Mouse (Mus musculus): ENCODE measurements around the gene Tmem184b. TPM values are rescaled to one million over a fixed set of nuclear protein-coding genes. Genes with fewer than 3 reads are reported as not detected.

Gene Tmem184b
- polyA plus RNA-seq, 1 experiment: 25.1 TPM

DNA sequence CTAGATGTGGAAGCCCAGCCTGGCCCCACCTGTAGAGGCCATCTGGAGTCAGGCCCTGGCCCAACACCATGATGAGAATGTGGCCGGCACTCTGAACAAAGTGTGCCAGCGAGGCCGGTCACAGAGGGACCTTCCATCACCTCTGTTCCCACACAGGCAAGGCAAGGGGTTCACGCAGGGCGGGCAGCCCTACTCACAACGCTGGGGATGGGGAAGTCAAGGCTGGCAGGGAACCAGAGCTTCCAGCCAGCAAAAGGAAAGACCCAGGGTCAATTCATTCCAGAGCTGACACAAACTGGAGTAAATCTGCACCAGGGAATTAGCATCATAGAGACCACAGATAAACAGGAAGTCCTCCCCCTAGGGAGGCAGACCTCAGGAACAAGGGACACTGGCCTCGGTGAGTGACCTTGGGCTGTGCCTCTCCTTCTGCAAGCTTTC is 33.1 kb upstream of the Tmem184b start:
- no peak for TF ChIP-seq GATA1 (IDR thresholded peaks at IDR 0.05; ENCODE audit: low read length)

DNA sequence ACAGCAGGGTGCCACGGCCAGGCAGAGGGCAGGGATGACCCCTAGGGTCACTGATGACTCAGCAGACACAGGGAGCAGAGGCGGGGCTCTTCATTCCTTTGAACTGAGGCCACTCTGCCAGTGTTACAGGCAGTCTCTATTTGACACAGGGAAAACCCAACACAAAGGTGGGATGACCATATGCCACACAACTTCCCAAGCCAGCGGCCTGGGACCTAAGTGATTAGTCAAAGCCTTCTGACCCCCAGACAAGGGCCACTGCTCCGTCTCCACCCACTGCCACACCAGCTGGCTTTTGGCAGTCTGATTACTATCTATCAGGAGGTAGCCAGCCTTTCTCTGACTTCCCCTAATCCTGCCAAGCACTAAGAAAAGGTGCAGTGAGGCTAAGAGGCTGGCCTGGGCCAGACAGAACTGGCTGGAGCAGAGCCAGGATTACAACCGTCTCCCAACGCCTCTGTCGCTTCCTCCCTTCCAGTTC is 31.9 kb upstream of the Tmem184b start:
- TF ChIP-seq GATA1 (IDR thresholded peaks at IDR 0.05; ENCODE audit: low read length): no peak

DNA sequence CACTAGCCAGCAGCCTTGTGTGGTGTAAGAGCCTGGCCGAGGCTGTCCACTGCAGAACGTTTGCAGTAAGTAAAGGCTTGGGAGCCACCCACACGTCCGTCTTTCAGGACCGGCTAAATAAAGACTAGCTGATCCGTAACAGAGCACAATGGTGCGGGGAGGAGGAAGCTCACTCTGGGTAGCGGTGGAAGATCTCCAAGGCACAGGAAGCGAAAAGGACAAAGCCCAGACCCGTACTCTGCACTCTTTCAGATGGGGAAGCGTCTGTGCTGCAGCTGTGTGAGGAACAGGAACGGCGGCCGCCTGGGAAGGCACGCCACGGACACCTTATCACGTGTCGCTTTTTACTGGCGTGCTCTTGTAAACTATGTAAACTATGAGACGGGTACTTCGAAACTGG is 29.5 kb upstream of the Tmem184b start:
- no peak for TF ChIP-seq GATA1 (IDR thresholded peaks at IDR 0.05; ENCODE audit: low read length)

DNA sequence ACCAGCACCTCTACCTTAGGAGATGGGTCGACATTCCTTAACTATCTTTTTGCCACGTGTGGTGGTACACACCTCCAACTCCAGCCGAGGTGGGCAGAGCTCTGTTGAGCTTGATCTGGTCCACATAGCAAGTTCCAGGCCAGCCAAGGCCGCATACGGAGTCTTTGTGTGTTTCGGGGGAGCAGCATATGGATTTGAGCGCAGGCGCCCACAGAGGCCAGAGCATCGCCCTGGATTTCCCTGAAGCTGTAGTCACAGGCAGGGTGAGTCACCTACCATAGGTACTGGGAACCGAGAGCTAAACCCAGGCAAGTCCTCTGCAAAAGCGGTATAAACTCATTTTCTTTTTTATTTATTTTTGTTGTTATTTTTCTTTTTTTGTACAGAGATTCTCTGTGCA is 29.0 kb upstream of the Tmem184b start:
- no peak for TF ChIP-seq GATA1 (IDR thresholded peaks at IDR 0.05; ENCODE audit: low read length)

DNA sequence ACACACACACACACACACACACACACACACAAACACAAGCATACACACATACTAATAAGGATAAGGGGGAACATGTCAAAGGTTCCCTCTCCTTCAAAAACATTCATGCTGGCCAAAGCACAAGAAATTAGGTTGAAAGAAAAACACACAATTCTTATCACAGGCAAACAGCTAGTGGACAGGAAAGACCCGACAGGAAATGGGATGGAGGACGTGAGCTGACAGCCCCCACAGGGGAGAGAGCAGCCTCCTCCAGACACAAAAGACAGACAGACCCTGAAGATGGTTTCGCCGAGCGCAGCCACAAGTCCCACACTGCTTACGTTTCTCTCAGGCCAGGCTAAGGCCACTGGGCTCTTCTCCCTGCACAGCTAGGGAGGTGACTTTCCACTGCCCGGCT is 28.6 kb upstream of the Tmem184b start:
- TF ChIP-seq GATA1 (IDR thresholded peaks at IDR 0.05; ENCODE audit: low read length): no peak

DNA sequence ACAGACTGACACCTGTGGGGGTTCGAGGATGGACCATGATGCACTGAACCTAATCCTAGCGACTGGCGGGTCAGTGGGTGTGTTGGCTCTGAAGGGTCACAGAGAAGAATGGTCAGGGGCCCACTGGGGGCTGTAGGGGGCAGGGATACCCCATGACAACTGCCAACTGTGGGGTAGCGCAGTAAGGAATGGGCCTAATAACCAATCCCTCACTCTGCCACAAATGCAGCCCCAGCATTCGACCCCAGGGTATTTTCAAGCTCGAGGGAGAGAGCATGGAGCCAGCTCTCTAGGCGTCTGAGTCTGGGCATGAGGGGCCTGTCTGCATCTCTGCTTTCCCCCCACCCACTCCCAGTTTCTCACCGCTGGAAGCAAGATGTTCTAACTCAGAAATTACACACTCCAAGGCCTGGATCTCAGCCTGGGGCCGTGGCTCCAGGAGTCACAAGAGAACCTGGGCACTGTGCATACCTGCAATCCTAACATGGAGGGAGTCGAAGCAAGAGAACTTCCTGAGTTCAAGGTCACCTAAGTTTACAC is 27.2 kb upstream of the Tmem184b start:
- TF ChIP-seq GATA1 (IDR thresholded peaks at IDR 0.05; ENCODE audit: low read length): no peak

DNA sequence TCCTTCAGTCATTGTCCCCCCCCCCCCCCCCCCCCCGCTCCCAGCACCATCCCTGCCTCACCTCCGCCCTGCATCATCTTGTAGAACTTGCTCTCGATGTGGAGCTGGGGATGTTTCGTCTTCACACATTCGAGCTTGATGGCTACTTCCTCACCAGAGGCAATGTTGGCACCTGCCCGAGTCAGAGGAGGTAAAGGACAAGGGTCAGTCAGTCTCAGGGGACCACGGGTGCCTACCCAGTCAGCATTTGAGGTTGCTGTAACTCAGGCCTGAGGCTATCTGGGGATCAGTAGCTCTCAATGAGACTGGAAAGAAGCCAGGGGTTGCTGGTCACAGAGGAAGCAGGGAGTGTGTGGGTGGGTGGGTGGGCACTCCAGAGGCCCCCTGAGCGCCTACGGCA is 26.6 kb upstream of the Tmem184b start:
- no peak for TF ChIP-seq GATA1 (IDR thresholded peaks at IDR 0.05; ENCODE audit: low read length)

DNA sequence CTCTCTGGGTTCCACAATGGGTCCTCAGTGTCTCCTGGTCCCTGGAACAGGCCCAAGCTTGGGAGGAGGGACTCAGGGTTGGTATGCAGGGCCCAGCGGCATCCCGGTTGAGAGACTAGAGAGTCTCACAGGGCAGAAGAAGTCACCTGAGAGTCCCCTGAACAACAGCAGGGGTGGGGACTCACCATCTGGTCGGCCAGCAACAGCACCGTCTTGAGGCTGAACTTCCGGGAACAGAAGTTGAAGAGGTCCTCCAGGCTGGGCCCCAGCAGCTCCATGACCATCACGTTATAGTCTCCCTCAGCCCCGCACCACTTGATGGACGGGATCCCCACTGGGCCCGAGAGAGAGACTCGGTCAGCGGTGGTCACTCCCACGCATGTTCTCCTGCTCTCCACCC is 26.2 kb upstream of the Tmem184b start:
- no peak for TF ChIP-seq GATA1 (IDR thresholded peaks at IDR 0.05; ENCODE audit: low read length)

DNA sequence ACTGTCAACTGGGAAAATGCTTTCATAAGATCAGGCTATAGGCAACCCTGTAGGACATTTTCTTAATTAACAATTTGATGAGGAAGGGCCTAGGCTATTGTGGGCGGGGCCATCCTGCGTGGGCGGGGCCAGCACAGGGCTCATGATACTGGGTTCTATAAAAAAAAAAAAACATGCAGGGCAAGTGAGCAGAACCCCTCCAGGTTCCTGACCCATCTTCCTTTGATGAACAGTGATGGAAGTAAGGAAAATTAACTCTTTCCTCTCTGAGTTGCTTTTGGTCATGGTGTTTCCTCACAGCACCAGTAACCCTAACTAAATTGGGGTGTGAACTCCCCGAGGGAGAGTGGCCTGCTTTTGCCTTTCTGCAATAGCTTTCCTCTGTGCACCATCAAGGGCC is 25.2 kb upstream of the Tmem184b start:
- no peak for TF ChIP-seq GATA1 (IDR thresholded peaks at IDR 0.05; ENCODE audit: low read length)

DNA sequence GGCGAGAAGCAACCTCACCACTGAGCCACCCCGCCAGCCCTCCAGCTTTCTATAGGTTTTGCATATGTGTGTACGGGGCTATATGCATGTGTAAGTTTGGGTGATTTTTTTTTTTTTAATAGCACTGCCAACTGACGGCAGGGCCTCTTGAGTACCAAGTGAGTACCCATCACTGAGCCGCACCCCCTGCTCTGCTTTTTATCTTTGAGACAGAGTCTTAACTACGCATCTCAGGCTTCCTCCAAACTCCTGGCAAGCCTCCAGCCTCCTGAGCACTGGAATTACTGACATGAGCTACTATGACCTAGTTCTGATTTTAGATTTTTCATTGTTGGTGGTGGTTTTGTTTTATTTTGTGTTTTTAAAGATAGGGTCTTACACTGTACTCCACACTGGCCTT is 24.1 kb upstream of the Tmem184b start:
- no peak for TF ChIP-seq GATA1 (IDR thresholded peaks at IDR 0.05; ENCODE audit: low read length)

DNA sequence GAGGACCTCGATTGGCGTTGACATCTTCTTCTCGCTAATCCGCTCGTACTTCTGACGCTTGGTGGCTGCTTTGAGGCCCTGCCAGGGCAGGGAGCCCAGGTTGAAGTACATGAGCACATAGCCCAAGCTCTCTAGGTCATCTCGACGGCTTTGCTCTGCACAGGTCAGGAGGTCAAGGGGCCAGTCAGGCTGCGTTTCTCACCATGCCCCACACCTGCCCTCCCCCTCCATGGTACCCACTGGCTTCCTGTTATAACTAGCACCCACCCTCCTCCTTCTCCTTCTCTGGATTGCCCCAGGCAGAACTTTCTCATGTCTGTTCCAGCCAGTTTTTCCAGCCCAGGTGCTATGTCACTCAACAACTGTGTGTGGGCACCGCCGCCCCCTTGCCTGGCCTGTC is 22.1 kb upstream of the Tmem184b start:
- TF ChIP-seq GATA1 (IDR thresholded peaks at IDR 0.05; ENCODE audit: low read length): no peak

DNA sequence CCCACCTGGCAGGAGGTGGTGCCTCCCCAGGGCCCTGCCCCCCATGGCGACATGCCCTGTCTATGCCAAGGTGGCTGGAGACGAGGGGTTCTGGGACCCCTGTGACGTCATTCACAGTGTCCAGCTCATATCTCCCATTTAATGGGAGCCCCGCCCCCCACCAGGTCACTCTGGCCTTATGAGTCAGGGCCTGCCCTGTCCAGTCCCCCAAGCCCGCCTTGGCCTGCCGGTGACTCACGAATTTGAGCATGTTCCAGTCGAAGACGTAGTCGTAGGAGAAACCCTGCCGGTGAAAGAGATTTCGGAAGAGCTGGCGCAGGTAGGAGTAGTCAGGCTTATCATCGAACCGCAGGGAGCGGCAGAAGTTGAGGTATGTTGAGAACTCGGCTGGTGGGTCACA is 21.2 kb upstream of the Tmem184b start:
- no peak for TF ChIP-seq GATA1 (IDR thresholded peaks at IDR 0.05; ENCODE audit: low read length)

DNA sequence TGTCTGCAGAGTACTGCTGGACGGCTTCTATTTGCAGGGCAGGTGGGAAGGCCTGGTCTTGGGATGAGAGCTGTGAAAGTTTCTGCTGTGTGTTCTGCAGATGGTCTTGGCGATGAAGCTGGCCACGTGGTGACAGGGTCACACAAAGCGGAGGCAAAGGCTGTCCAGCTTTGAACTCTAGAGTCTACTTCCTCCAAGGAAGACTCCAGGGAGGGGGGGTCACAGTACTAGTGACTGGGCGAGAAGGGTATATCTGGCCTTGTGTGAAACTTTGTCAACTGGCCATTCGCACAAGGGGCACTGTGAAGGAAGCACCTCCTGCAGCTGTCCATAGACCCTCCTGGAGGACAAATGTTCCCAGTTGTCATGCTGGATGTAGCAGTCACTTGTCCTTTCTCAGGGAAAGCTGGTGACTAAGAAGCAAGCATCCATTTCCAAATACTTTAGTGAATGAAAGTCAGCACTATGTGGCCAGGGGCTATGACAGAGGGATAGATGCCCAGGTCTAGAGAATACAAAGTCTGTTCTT is 19.4 kb upstream of the Tmem184b start:
- no peak for TF ChIP-seq GATA1 (IDR thresholded peaks at IDR 0.05; ENCODE audit: low read length)

DNA sequence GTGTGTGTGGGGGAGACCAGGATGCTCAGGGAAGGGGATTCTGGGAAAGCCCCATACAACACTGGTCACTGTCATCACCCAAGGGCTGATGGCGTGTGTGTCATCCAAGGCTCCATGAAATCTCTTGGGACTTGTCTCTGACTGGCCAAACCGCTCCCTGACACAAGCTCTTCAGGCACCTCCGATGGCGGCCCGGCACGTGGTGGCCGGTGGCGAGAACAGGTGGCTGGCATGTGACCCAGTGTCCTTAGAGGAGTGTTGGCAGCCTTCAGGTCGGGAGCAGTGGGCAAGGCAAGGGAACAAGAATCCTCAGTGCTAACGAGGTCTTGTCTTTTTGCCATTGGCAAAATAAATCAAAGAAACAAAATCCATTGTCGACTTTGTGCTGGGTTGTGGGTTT is 15.3 kb upstream of the Tmem184b start:
- no peak for TF ChIP-seq GATA1 (IDR thresholded peaks at IDR 0.05; ENCODE audit: low read length)

DNA sequence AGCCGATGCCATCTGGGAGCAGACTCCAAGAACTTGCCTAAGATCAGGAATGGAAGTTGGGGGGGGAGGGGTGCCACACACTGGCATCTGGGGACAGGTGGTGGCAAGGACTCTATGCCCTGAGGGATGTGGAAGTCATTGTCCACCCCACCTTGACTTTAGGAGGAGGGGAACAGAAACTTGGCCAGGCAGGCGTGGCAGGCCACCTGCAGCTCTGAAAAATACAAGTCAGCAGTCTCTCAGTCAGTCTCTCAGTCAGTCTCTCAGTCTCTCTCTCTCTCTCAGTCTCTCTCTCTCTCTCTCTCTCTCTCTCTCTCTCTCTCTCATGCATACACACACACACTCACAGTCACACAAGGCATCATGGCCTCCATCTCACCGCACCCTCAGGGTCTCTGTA is 14.9 kb upstream of the Tmem184b start:
- no peak for TF ChIP-seq GATA1 (IDR thresholded peaks at IDR 0.05; ENCODE audit: low read length)

DNA sequence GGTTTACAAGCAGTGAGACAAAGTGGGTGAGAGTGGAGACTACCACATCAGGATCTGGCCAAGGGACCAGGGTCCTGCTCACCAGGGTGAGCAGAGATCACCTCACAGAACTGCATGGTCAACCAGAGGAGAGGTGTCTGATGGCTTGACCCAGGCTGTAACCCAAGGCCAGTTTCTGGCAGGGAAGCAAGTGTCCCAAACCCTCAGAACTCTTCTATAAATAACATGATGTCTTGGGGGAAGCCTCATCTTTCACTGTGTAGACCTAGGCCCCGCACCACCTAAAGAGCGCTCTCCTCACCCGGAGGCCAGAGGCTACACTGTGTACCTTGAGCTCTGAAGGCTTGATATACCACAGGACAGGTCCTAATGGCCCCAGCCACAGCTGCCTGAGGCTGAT is 14.0 kb upstream of the Tmem184b start:
- TF ChIP-seq GATA1 (IDR thresholded peaks at IDR 0.05; ENCODE audit: low read length): no peak

DNA sequence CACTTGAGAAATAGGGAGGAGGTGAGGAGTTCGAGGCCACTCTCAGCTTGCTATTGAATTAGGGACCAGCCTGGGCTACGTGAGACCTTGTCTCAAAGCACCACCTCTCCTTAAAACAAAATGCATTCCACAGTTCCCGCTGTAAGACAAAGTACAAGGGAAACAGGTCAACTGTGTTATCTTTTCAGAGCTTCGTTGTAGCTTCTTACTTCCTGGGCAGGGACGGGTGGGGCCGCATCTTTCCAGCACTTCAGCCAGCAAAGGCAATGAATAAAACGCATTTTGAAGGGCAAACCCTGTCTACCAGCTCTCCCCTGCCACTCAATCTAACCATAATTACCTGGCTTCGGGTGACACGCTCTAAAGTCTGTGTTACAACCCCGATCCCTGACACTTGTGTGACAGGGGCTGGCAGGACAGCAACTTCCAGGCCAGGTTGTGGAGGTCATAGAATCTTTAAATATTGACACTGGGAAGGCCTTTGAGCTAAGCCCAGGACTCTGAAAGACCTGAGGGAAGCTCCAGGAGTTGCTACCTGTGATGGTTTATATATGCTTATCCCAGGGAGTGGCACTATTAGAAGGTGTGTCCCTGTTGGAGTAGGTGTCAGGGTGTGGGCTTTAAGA is 13.2 kb upstream of the Tmem184b start:
- TF ChIP-seq GATA1 (IDR thresholded peaks at IDR 0.05; ENCODE audit: low read length): no peak
